Mouse (Mus musculus): ENCODE results near the gene Bahd1. TPM values are rescaled to one million over a fixed set of nuclear protein-coding genes. Genes with fewer than 3 reads are reported as not detected.

Gene Bahd1
- total RNA-seq, 2 experiments from 2014 or later = 5.2 to 6.4 TPM

- DNase-seq = peak; percentile 49
- Histone ChIP-seq H3K4me3 (no peak overlapping the region), H3K27ac (no peak overlapping the region)
- intact Hi-C loops (cut with DNase I) = no loop called here
- TF ChIP-seq CTCF (IDR thresholded peaks at IDR 0.05) = no peak
Measured at GRCm38 (mm10) chr2:118920428-118920827, 20.3 kb downstream of the Bahd1 start.

- no peak for DNase-seq
- intact Hi-C loops (cut with DNase I) = no loop called here
- peak overlapping the region; percentile 90 for H3K4me3 ChIP-seq
Measured at GRCm38 (mm10) chr2:118925952-118926351, 25.8 kb downstream of the Bahd1 start.

GRCm38 (mm10) chr2:118926361-118926997 lies 26.3 kb downstream of the Bahd1 start, which contains the start of gene Chst14:
Gene Chst14 (plus strand): TSS chr2:118926496.
- no peak for TF ChIP-seq CTCF (IDR thresholded peaks at IDR 0.05)
- H3K27ac ChIP-seq = peak within 1 kb of the TSS; percentile 85
- intact Hi-C loops (cut with DNase I) = no loop called here
- peak within 1 kb of the TSS; percentile 90 for H3K4me3 ChIP-seq
- DNase-seq = peak; percentile 88

More at GRCm38 (mm10) chr2:118925952-118926351, 25.8 kb downstream of the Bahd1 start:
- peak overlapping the region; percentile 85 for H3K27ac ChIP-seq
- TF ChIP-seq CTCF (IDR thresholded peaks at IDR 0.05) = no peak

- TF ChIP-seq CTCF (IDR thresholded peaks at IDR 0.05) = no peak
- intact Hi-C loops (cut with DNase I) = no loop called here
- peak overlapping the region; percentile 85 for H3K27ac ChIP-seq
Measured at GRCm38 (mm10) chr2:118926998-118927739, 27.0 kb downstream of the Bahd1 start.

GRCm38 (mm10) chr2:118941341-118941740 lies 41.2 kb downstream of the Bahd1 start:
- intact Hi-C loops (cut with DNase I) = no loop called here
- no peak overlapping the region for H3K4me3 ChIP-seq

More at GRCm38 (mm10) chr2:118926998-118927739, 27.0 kb downstream of the Bahd1 start:
- H3K4me3 ChIP-seq = peak overlapping the region; percentile 90
- DNase-seq = no peak

GRCm38 (mm10) chr2:118943232-118943631 lies 43.1 kb downstream of the Bahd1 start:
- Histone ChIP-seq H3K27ac (no peak overlapping the region), H3K4me3 (no peak overlapping the region)
- no peak for TF ChIP-seq CTCF (IDR thresholded peaks at IDR 0.05)
- DNase-seq = no peak
- intact Hi-C loops (cut with DNase I) = no loop called here

More at GRCm38 (mm10) chr2:118941341-118941740, 41.2 kb downstream of the Bahd1 start:
- no peak for TF ChIP-seq CTCF (IDR thresholded peaks at IDR 0.05)
- no peak for DNase-seq
- no peak overlapping the region for H3K27ac ChIP-seq

- DNase-seq = no peak
- intact Hi-C loops (cut with DNase I) = no loop called here
- H3K4me3 ChIP-seq = no peak overlapping the region
- TF ChIP-seq CTCF (IDR thresholded peaks at IDR 0.05) = no peak
- no peak overlapping the region for H3K27ac ChIP-seq
Measured at GRCm38 (mm10) chr2:118948818-118949217, 48.6 kb downstream of the Bahd1 start.

- intact Hi-C loops (cut with DNase I) = no loop called here
- H3K27ac ChIP-seq = no peak overlapping the region
- TF ChIP-seq CTCF (IDR thresholded peaks at IDR 0.05) = no peak
Measured at GRCm38 (mm10) chr2:118949699-118950098, 49.5 kb downstream of the Bahd1 start.

GRCm38 (mm10) chr2:118956497-118956896 lies 56.3 kb downstream of the Bahd1 start:
- no peak for TF ChIP-seq CTCF (IDR thresholded peaks at IDR 0.05)
- intact Hi-C loops (cut with DNase I) = no loop called here
- no peak overlapping the region for H3K27ac ChIP-seq
- DNase-seq = no peak
- no peak overlapping the region for H3K4me3 ChIP-seq

More at GRCm38 (mm10) chr2:118949699-118950098, 49.5 kb downstream of the Bahd1 start:
- no peak overlapping the region for H3K4me3 ChIP-seq
- DNase-seq = no peak

- no peak for DNase-seq
- TF ChIP-seq CTCF (IDR thresholded peaks at IDR 0.05) = no peak
- intact Hi-C loops (cut with DNase I) = no loop called here
Measured at GRCm38 (mm10) chr2:118959644-118960043, 59.5 kb downstream of the Bahd1 start.

GRCm38 (mm10) chr2:118960413-118960812 lies 60.2 kb downstream of the Bahd1 start:
- no peak for DNase-seq
- intact Hi-C loops (cut with DNase I) = no loop called here
- H3K27ac ChIP-seq = no peak overlapping the region
- TF ChIP-seq CTCF (IDR thresholded peaks at IDR 0.05) = no peak
- H3K4me3 ChIP-seq = no peak overlapping the region

More at GRCm38 (mm10) chr2:118959644-118960043, 59.5 kb downstream of the Bahd1 start:
- Histone ChIP-seq H3K27ac (no peak overlapping the region), H3K4me3 (no peak overlapping the region)

- TF ChIP-seq CTCF (IDR thresholded peaks at IDR 0.05) = no peak
- no peak for DNase-seq
- intact Hi-C loops (cut with DNase I) = no loop called here
- no peak overlapping the region for H3K4me3 ChIP-seq
- H3K27ac ChIP-seq = no peak overlapping the region
Measured at GRCm38 (mm10) chr2:118961546-118961945, 61.4 kb downstream of the Bahd1 start.

- H3K4me3 ChIP-seq = no peak overlapping the region
- DNase-seq = no peak
- H3K27ac ChIP-seq = no peak overlapping the region
- no peak for TF ChIP-seq CTCF (IDR thresholded peaks at IDR 0.05)
- intact Hi-C loops (cut with DNase I) = no loop called here
Measured at GRCm38 (mm10) chr2:118963007-118963675, 63.0 kb downstream of the Bahd1 start.

All from gastrocnemius, adult 2 months (tissue).